Mouse (Mus musculus): ENCODE data around the gene Col19a1.

Gene Col19a1

DNA sequence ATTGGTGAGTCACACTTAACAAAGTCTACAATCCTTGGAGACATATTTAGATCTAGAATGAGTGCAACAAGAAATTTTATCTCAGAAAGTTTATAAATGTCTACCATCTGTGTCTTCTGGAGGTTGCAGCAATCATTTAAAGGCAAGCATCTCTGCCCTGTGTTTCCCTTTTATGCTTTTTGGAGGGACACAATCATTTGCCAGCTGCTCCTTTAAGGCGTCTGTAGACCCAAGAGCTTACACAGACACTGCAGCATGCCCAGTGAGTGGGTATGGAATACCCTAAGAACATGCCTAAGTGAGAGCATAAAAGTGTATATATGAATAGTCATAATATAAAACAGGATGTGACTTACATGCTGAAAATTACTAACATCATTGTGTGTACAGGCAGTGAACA is 357.7 kb downstream of the Col19a1 start:
- no peak for DNase-seq (ENCODE audit: low read depth, low spot score)

DNA sequence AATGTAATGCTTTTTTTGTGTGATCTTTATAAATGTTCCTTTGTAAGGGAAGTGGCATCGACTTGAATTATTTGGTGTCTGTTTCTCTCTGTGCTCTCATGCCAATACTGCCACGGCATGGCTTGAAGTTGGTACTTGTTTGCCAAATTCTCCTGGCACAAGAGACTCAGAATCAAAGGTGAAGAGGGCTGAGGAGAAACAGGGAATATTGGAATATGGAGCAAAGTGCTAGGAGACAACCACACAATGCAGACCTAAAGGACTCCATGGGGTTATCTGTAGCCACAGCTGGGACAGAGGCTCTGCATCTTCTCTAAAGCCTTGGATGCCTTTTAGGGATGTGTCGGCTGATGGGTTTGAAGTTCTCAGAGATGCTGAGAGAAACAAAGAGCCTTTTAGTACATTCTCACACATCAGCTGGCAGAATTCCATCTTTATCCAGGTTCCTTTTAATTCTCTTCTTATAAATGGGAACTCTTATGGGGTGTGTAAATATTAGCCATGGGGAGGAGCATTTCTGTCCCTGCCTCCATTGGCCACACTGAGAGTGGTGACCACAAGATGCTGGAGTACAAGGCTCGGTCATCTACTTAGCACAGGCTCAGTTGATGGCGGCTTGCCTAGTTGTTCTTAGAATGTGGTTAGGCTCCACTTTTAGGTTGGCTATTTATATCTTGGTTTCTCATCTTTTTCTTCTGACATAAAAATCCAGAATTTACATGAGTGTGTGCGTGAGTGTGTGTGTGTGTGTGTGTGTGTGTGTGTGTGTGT is 360.1 kb downstream of the Col19a1 start:
- DNase-seq (ENCODE audit: low read depth, low spot score), result no peak

DNA sequence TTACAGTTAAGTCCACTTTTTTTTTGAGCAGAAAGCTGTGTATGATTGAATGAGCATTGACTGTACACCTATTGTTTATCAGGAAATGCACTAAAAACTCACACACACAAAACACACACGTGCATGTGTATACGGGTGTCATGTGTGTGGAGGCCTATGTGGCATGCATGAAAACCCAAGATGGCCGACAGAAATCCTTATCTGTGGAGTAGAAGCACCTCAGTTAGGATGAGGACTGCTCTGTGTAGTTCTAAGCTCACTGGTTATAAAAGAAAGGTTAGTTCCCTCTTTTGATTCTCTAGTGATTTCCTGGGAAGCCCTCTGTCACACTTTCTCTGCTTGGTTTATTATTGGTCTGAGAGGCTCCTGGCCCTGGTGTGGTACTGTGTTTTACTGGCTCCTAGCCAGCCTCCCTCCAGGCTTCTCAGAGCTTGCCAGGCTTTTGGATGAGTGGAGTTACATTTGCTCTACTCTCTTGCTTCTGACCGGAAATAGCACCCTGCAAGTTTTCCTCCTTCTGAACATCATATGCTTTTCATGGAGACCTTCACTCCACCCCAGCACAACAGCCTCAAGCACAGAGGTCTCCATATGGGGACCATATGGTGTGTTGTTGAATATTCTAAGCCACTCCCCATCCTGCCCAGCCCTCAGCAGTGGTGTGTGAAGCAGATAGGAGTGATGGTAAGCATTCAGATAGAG is 361.3 kb downstream of the Col19a1 start:
- no peak for DNase-seq (ENCODE audit: low read depth, low spot score)

DNA sequence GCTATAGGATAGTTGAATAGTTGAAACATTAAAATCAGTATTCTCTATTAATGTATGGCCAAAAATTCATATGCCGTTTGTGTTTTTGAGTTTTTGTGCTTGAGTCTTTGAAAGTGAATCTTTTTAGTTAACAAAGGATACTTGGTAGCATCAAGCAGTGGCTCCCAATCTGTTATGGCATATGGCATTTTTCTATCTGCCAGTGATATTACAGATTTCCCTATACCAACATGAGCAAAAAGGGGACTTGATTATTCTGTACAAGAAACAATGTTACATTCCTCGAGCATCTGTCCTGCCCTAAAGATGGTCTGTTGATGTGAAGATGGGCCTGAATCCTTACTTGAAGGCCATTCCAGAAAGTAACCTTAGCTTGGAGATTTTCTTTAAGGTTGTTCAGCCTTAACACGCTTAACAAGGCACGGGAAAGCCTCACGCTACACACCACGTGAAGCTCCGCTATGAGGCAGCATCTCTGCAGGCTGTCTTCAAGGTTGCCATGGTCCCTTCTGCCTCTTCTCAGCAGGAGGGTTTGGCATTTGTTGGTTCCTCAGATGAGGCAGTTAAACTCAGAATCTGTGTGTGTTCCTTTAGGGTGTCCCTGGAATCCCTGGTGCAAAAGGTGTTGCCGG is 364.2 kb downstream of the Col19a1 start:
- DNase-seq (ENCODE audit: low read depth, low spot score), result no peak

DNA sequence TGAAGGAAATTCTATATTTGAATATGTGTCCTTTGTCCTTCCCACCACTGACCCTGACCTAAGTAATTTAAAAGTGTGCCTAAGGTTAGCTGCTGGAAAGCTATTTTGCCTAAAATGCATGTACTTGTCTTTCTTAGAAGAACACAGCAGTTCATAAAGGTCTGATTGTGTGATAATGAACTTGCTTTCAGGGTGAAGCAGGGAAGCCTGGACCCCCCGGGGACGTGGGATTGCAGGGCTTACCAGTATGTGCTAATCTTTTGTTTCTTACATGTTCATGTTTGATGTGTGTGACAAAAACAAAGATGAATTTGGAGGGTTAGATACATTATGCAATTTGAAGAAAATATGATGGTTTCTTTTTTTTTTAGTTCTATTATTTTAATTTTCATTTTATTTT is 365.0 kb downstream of the Col19a1 start:
- no peak for DNase-seq (ENCODE audit: low read depth, low spot score)

DNA sequence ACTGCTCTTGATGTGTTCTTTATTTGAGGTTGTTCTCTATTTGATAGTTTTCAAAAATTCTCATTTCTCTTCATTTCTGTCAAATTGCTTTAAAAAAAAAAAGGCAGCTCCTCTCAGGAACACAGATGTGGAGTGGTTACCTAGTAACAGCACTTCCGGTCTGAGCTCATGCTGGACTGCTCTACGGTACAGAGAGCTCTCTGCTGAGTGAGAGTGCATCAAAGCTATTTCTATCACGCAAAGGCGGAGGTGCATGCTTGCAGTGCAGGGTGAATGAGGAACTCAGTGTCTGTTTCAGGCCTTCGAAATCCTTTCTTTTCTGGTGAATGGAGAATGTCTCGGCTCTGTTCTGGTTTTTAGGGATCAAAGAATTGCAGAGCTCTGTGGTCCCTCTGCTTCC is 368.2 kb downstream of the Col19a1 start:
- no peak for DNase-seq (ENCODE audit: low read depth, low spot score)
